Mouse (Mus musculus): ENCODE results near the gene Clnk. TPM values are rescaled to one million over a fixed set of nuclear protein-coding genes. Genes with fewer than 3 reads are reported as not detected.

Clnk gene
- polyA plus RNA-seq, 1 experiment: 0.06 TPM

DNA sequence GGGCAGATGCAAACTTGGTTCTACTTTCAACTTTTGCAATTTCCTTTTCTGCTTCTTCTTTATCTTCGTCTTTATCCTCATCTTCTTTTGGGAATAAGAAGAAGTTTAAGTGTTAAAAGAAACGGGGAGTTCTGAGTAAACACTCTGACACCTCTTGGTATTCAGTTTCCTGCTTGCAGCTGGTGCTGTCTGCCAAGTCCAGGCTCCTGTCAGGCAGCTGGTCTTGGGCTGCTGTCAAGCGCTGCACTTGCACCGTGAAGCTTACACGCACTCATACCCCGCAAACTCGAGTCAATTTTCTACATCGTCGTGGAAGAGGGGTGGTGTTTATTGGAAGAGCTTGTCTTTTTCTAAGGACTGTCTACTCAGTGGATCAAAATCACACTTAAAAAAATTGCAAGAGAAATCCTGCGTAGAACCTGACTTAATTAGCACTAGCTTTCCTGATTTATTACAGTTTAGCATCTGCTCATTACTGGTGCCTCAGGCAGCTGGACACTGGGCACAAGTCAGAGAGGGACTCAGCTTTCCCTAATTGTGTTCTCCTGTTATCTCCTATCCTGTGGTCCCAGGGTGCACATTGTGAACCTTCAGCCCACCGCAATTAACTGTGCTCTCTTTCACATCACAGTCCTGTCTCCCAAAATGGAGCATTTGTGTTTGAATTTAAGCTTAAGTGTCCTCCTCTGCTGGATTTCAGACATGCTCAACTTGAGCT, 3.5 kb upstream of the Clnk start:
- Histone ChIP-seq H3K27ac (ENCODE audit: insufficient read depth, low read length) (no peak overlapping the region), H3K4me1 (ENCODE audit: control insufficient read depth, insufficient read depth, low read length) (peaks cover 6% of the 10 kb centered on the region), H3K4me3 (ENCODE audit: insufficient read depth, low read length) (no peak overlapping the region)
- TF ChIP-seq POLR2A (IDR thresholded peaks at IDR 0.05; ENCODE audit: extremely low read depth, insufficient read depth, low read length) (no peak), CTCF (IDR thresholded peaks at IDR 0.05; ENCODE audit: extremely low read depth, insufficient read depth, low read length) (no peak)

DNA sequence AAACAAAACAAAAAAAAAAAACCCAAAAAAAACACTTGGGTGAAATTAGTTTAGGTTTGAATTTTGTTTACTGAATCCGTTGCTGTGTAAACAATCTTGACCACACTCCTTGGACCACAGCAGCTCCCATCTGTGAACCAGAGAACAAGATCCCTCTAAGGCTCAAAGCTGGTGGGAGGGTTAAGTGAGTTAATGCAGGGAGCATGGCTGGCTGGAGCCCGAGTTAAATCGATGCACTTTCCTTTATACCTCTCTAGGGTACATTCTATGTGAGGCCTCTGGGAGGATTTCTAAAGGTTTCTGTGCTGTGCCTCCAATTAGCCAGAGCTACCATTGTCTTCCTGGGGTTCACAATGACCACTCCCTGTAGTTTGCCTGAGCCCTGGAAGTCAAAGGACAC, 1.2 kb downstream of the Clnk start:
- Histone ChIP-seq H3K27ac (ENCODE audit: insufficient read depth, low read length) (no peak overlapping the region), H3K4me1 (ENCODE audit: control insufficient read depth, insufficient read depth, low read length) (peaks cover 2% of the 10 kb centered on the region), H3K4me3 (ENCODE audit: insufficient read depth, low read length) (no peak overlapping the region)
- TF ChIP-seq POLR2A (IDR thresholded peaks at IDR 0.05; ENCODE audit: extremely low read depth, insufficient read depth, low read length) (no peak), CTCF (IDR thresholded peaks at IDR 0.05; ENCODE audit: extremely low read depth, insufficient read depth, low read length) (no peak)

DNA sequence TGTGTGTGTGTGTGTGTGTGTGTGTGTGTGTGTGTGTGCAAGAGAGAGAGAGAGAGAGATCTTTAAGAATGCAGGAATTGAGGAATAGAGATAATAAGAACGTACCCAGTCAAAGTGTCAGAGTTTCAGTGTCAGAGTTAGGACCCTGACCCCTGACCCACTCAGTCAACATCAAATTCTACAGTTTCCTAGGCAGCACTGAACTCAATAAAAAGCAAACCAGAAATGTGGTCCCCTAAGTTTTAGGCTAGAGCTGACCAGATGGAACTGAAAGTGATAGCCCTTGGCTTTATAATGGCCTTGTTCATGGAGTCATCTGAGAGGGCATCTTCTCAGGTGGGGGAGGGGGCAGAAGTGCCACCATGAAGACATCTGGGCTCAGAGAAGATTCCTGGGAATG, 1.7 kb downstream of the Clnk start:
- no peak overlapping the region for H3K4me3 ChIP-seq (ENCODE audit: insufficient read depth, low read length)
- H3K27ac ChIP-seq (ENCODE audit: insufficient read depth, low read length): no peak overlapping the region
- H3K4me1 ChIP-seq (ENCODE audit: control insufficient read depth, insufficient read depth, low read length): peaks cover 2% of the 10 kb centered on the region; the same call in 1 of the 2 replicates
- TF ChIP-seq CTCF (IDR thresholded peaks at IDR 0.05; ENCODE audit: extremely low read depth, insufficient read depth, low read length) (no peak), POLR2A (IDR thresholded peaks at IDR 0.05; ENCODE audit: extremely low read depth, insufficient read depth, low read length) (no peak)

DNA sequence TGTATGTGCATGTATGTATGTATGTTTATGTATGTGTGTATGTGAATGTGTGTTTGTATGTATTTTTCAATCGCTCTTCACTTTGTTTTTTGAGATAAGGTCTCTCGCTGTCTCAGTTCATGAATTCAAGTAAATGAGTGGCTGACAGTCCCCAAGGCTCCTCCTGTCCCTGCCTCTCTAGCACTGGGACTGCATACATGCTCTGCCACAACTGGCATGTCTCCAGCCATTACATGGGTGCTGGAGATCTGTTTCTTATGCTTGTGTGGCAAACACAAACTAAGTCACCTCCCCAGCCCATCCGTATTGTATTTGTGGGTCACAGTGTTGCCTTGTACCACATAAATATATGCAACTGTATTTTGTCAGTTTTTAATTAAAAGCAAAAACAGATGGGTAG, 3.7 kb downstream of the Clnk start:
- TF ChIP-seq CTCF (IDR thresholded peaks at IDR 0.05; ENCODE audit: extremely low read depth, insufficient read depth, low read length): no peak
- TF ChIP-seq POLR2A (IDR thresholded peaks at IDR 0.05; ENCODE audit: extremely low read depth, insufficient read depth, low read length): no peak
- no peak overlapping the region for H3K4me3 ChIP-seq (ENCODE audit: insufficient read depth, low read length)
- H3K4me1 ChIP-seq (ENCODE audit: control insufficient read depth, insufficient read depth, low read length): peaks cover 2% of the 10 kb centered on the region; the same call in 1 of the 2 replicates
- H3K27ac ChIP-seq (ENCODE audit: insufficient read depth, low read length): no peak overlapping the region

GRCm38 (mm10) chr5:38871591-38871990, 5.0 kb downstream of the Clnk start:
- TF ChIP-seq POLR2A (IDR thresholded peaks at IDR 0.05; ENCODE audit: extremely low read depth, insufficient read depth, low read length) (no peak), CTCF (IDR thresholded peaks at IDR 0.05; ENCODE audit: extremely low read depth, insufficient read depth, low read length) (no peak)
- peaks cover 2% of the 10 kb centered on the region; the same call in 1 of the 2 replicates for H3K4me1 ChIP-seq (ENCODE audit: control insufficient read depth, insufficient read depth, low read length)
- no peak overlapping the region for H3K27ac ChIP-seq (ENCODE audit: insufficient read depth, low read length)
- no peak overlapping the region for H3K4me3 ChIP-seq (ENCODE audit: insufficient read depth, low read length)

GRCm38 (mm10) chr5:38870485-38870884, 6.1 kb downstream of the Clnk start:
- Histone ChIP-seq H3K4me1 (ENCODE audit: control insufficient read depth, insufficient read depth, low read length) (peaks cover 2% of the 10 kb centered on the region; the same call in 1 of the 2 replicates), H3K4me3 (ENCODE audit: insufficient read depth, low read length) (no peak overlapping the region), H3K27ac (ENCODE audit: insufficient read depth, low read length) (0 out of 2 replicates have a peak overlapping the region, but pooled peaks have one; percentile 29)
- TF ChIP-seq CTCF (IDR thresholded peaks at IDR 0.05; ENCODE audit: extremely low read depth, insufficient read depth, low read length): no peak
- TF ChIP-seq POLR2A (IDR thresholded peaks at IDR 0.05; ENCODE audit: extremely low read depth, insufficient read depth, low read length): no peak

DNA sequence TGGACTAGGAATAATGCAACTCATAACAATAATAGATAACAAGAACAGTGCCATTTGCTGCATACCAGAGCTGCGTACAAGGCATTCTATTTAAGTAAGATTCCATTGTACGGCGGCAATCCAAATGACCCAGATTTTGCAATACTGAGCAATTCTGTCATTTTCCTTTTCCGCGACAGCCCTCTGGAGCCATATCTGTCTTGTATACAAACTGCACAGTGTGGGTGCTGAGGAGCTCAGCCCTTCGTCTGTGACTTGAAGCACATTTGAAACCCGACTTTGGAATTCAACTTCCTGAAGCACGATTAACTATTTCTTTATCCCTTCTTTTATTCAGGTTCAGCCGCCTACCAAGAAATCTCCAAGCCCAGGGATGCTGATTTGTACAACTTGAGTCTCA, 6.6 kb downstream of the Clnk start:
- Histone ChIP-seq H3K27ac (ENCODE audit: insufficient read depth, low read length) (no peak overlapping the region), H3K4me1 (ENCODE audit: control insufficient read depth, insufficient read depth, low read length) (peaks cover 2% of the 10 kb centered on the region; the same call in 1 of the 2 replicates), H3K4me3 (ENCODE audit: insufficient read depth, low read length) (no peak overlapping the region)
- no peak for TF ChIP-seq POLR2A (IDR thresholded peaks at IDR 0.05; ENCODE audit: extremely low read depth, insufficient read depth, low read length)
- no peak for TF ChIP-seq CTCF (IDR thresholded peaks at IDR 0.05; ENCODE audit: extremely low read depth, insufficient read depth, low read length)

- Histone ChIP-seq H3K4me3 (ENCODE audit: insufficient read depth, low read length) (no peak overlapping the region), H3K4me1 (ENCODE audit: control insufficient read depth, insufficient read depth, low read length) (no peaks in the 10 kb centered on the region), H3K27ac (ENCODE audit: insufficient read depth, low read length) (no peak overlapping the region)
- TF ChIP-seq POLR2A (IDR thresholded peaks at IDR 0.05; ENCODE audit: extremely low read depth, insufficient read depth, low read length): no peak
- TF ChIP-seq CTCF (IDR thresholded peaks at IDR 0.05; ENCODE audit: extremely low read depth, insufficient read depth, low read length): no peak
These were observed 12.0 kb downstream of the Clnk start for GRCm38 (mm10) chr5:38864624-38865023.

DNA sequence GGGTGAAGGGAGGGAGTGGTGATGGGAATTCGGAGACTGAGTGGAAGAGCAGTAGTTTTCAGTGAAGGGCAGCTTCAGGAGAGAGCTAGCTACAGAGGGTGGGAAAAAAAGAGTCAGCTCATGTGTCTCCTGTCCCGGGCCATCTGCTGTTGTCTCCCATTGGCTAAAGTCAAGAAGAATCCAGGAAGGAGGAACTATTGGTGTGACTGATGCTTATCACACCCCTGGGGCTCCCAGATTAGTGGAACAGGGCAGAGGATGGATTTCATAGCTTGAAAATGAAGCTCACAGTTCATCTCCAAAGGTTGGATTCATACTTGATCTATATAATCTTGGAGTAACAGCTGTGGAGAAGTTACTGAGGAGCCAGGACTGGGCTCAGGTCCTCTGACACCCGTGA, 13.6 kb downstream of the Clnk start:
- H3K4me1 ChIP-seq (ENCODE audit: control insufficient read depth, insufficient read depth, low read length): no peaks in the 10 kb centered on the region
- H3K27ac ChIP-seq (ENCODE audit: insufficient read depth, low read length): no peak overlapping the region
- no peak for TF ChIP-seq CTCF (IDR thresholded peaks at IDR 0.05; ENCODE audit: extremely low read depth, insufficient read depth, low read length)
- no peak for TF ChIP-seq POLR2A (IDR thresholded peaks at IDR 0.05; ENCODE audit: extremely low read depth, insufficient read depth, low read length)
- no peak overlapping the region for H3K4me3 ChIP-seq (ENCODE audit: insufficient read depth, low read length)

GRCm38 (mm10) chr5:38862288-38862985, 14.2 kb downstream of the Clnk start:
- Histone ChIP-seq H3K4me3 (ENCODE audit: insufficient read depth, low read length) (no peak overlapping the region), H3K4me1 (ENCODE audit: control insufficient read depth, insufficient read depth, low read length) (no peaks in the 10 kb centered on the region), H3K27ac (ENCODE audit: insufficient read depth, low read length) (no peak overlapping the region)
- TF ChIP-seq POLR2A (IDR thresholded peaks at IDR 0.05; ENCODE audit: extremely low read depth, insufficient read depth, low read length) (no peak), CTCF (IDR thresholded peaks at IDR 0.05; ENCODE audit: extremely low read depth, insufficient read depth, low read length) (no peak)

All from cortical plate, adult 2 months (tissue).